Mouse (Mus musculus) thymus, adult 18-20 months (tissue): ENCODE results near the gene Fip1l1.

Source experiments
- DNase-seq, 2 experiments: peaks; one replicate each; pipeline ENCODE4 v3.0.0; 2022; ENCODE audit warnings: mixed read lengths in 2 of 2

The Fip1l1 gene

GRCm38 (mm10) chr5:74535240-74536021 lies at the start of gene Fip1l1:
Gene Fip1l1, plus strand, starts transcription at chr5:74535449.
- peak; percentile 84 to 85 for DNase-seq

GRCm38 (mm10) chr5:74492705-74493104 lies 42.5 kb upstream of the Fip1l1 start:
- no peak for DNase-seq

GRCm38 (mm10) chr5:74511686-74512085 lies 23.6 kb upstream of the Fip1l1 start:
- no peak for DNase-seq

GRCm38 (mm10) chr5:74527025-74527424 lies 8.2 kb upstream of the Fip1l1 start:
- no peak for DNase-seq

GRCm38 (mm10) chr5:74530785-74531184 lies 4.5 kb upstream of the Fip1l1 start:
- DNase-seq = no peak

GRCm38 (mm10) chr5:74531630-74532280 lies 3.5 kb upstream of the Fip1l1 start, which contains the start of gene Scfd2:
Gene Scfd2, minus strand, starts transcription at chr5:74531759.
- peak; percentile 93 to 94 for DNase-seq

- DNase-seq = no peak
Measured at GRCm38 (mm10) chr5:74536180-74536947, 1.1 kb downstream of the Fip1l1 start.

GRCm38 (mm10) chr5:74545606-74546005 lies 10.4 kb downstream of the Fip1l1 start:
- no peak for DNase-seq

GRCm38 (mm10) chr5:74549566-74549965 lies 14.3 kb downstream of the Fip1l1 start:
- DNase-seq = no peak

- DNase-seq = no peak
Measured at GRCm38 (mm10) chr5:74561151-74561550, 25.9 kb downstream of the Fip1l1 start.

GRCm38 (mm10) chr5:74571767-74572166 lies 36.5 kb downstream of the Fip1l1 start:
- no peak for DNase-seq

- no peak for DNase-seq
Measured at GRCm38 (mm10) chr5:74589133-74589532, 53.9 kb downstream of the Fip1l1 start.

GRCm38 (mm10) chr5:74591413-74591812 lies 56.2 kb downstream of the Fip1l1 start:
- no peak for DNase-seq

- no peak for DNase-seq
Measured at GRCm38 (mm10) chr5:74593147-74593546, 57.9 kb downstream of the Fip1l1 start.

GRCm38 (mm10) chr5:74600010-74600409 lies 64.8 kb downstream of the Fip1l1 start:
- DNase-seq = no peak

GRCm38 (mm10) chr5:74601171-74601570 lies 65.9 kb downstream of the Fip1l1 start:
- no peak for DNase-seq

- DNase-seq = no peak
Measured at GRCm38 (mm10) chr5:74601965-74602364, 66.7 kb downstream of the Fip1l1 start.

- DNase-seq = no peak
Measured at GRCm38 (mm10) chr5:74602371-74602770, 67.1 kb downstream of the Fip1l1 start.

GRCm38 (mm10) chr5:74603306-74603705 lies 68.1 kb downstream of the Fip1l1 start:
- no peak for DNase-seq

GRCm38 (mm10) chr5:74606213-74606612 lies 71.0 kb downstream of the Fip1l1 start:
- no peak for DNase-seq

GRCm38 (mm10) chr5:74610511-74610910 lies 75.3 kb downstream of the Fip1l1 start:
- no peak for DNase-seq

GRCm38 (mm10) chr5:74612713-74613112 lies 77.5 kb downstream of the Fip1l1 start:
- no peak for DNase-seq

- no peak for DNase-seq
Measured at GRCm38 (mm10) chr5:74613491-74614151, 78.4 kb downstream of the Fip1l1 start.
